Mouse (Mus musculus): ENCODE measurements at regions not wholly inside any gene's neighbourhood (a gene's known extent, or its start where the extent isn't known, plus 50 kb on each side); places are given as distances from the start of the nearest gene placed in this dataset.

DNA sequence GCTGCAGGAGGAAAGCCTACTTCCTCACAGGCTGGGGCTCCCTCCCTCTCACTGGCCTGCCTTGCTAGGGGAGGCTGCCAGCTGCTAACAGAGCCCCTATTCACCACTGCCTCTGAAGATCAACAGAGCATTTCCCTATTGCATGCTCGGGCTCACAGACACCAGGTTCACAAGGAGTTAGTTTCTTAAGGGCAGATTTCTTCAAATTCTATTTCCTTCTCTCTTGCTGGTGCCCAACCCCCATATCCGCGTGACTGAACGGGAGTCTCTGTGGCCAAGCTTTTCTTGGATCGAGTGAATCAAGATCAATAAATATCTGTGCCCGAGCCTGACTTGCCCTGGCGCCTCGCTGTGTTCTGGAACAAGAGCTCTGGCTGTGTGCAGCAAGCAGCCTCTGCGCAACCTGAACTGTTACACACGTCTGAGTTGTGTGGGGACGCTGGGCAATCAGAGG, 98.9 kb upstream of the Gdf10 start:
- no peak for TF ChIP-seq POLR2A (IDR thresholded peaks at IDR 0.05; ENCODE audit: control insufficient read depth, low read depth, low read length)
- TF ChIP-seq CTCF (IDR thresholded peaks at IDR 0.05; ENCODE audit: control insufficient read depth, insufficient read depth, insufficient replicate concordance, low read depth, low read length) = no peak
- H3K4me1 ChIP-seq (ENCODE audit: control insufficient read depth, insufficient read depth, low read length) = no peaks in the 10 kb centered on the region
- H3K27ac ChIP-seq (ENCODE audit: control insufficient read depth, insufficient read depth, low read depth, low read length) = no peak overlapping the region
- no peaks in the 10 kb centered on the region for H3K36me3 ChIP-seq (ENCODE audit: control insufficient read depth, insufficient read depth, low read length)
- no peaks in the 10 kb centered on the region for H3K27me3 ChIP-seq (ENCODE audit: control insufficient read depth, insufficient read depth, low read length)
- no peak overlapping the region for H3K4me3 ChIP-seq (ENCODE audit: control insufficient read depth, low read depth, low read length)

DNA sequence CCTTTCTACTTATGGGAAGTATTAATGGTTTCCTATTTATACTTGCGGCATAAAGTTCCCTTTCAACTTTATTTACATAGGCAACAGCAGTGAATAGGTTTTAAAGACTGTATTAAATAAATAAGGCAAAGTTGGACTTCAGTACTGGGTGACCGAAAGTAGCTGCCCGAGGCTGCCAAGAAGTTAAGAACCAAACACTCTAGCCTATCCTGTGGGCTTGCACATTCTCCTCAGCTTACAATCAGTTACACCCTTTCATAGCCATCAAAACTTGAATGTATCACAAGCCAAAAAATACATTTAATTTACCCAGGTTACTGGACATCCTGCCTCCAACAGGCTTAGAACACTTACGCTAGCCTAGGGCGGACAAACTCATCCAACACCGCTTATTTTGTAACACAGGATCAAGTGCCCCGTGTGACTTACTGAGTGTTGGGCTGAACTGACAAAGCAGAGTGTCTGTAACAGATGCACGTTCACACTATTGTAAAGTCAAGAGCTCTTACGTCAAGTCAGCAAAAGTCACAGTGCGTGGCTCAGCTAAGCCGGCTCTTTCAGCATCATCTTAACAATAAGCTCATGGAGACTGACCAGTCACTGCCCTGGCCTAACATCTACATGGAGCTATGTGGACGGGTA, 97.3 kb upstream of the Gdf10 start:
- no peaks in the 10 kb centered on the region for H3K36me3 ChIP-seq (ENCODE audit: control insufficient read depth, insufficient read depth, low read length)
- TF ChIP-seq POLR2A (IDR thresholded peaks at IDR 0.05; ENCODE audit: control insufficient read depth, low read depth, low read length) = no peak
- H3K4me1 ChIP-seq (ENCODE audit: control insufficient read depth, insufficient read depth, low read length) = no peaks in the 10 kb centered on the region
- H3K27me3 ChIP-seq (ENCODE audit: control insufficient read depth, insufficient read depth, low read length) = no peaks in the 10 kb centered on the region
- no peak overlapping the region for H3K4me3 ChIP-seq (ENCODE audit: control insufficient read depth, low read depth, low read length)
- no peak overlapping the region for H3K27ac ChIP-seq (ENCODE audit: control insufficient read depth, insufficient read depth, low read depth, low read length)

DNA sequence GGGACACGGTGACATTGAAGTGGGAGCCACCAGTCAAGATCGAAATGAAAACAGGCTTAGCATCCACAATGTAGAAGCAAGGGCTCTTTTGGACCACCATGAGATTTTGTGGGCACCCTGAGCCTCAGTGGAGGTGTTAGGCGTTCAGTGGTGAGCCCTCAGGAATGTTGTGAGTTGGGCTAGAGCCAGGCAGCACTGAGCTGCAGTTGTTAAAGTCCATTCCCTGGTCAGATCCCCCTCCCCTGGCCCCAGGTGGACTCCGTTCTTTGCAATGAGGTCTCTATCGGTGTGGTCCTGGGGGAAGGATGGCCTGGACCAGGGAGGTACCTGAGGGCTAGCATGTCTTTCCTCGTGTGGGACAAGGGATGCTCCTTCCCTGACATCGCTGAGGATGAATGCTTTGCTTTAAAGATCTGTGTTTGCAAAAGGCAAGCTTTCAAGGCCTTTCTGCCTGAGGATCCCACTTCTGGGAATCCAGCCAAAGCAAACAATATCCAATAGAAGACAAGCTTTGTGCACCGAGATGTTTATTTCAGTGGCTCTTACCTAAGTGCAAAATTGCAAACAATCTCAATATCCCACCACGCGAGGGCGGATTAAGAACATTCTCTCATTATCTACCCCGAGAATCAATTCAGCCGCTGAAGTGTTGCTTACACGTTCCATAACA, 90.6 kb upstream of the Gdf10 start:
- H3K4me3 ChIP-seq (ENCODE audit: control insufficient read depth, low read depth, low read length) = no peak overlapping the region
- H3K27me3 ChIP-seq (ENCODE audit: control insufficient read depth, insufficient read depth, low read length) = no peaks in the 10 kb centered on the region
- H3K36me3 ChIP-seq (ENCODE audit: control insufficient read depth, insufficient read depth, low read length) = no peaks in the 10 kb centered on the region
- no peaks in the 10 kb centered on the region for H3K4me1 ChIP-seq (ENCODE audit: control insufficient read depth, insufficient read depth, low read length)
- TF ChIP-seq CTCF (IDR thresholded peaks at IDR 0.05; ENCODE audit: control insufficient read depth, insufficient read depth, insufficient replicate concordance, low read depth, low read length) = no peak
- TF ChIP-seq POLR2A (IDR thresholded peaks at IDR 0.05; ENCODE audit: control insufficient read depth, low read depth, low read length) = no peak
- no peak overlapping the region for H3K27ac ChIP-seq (ENCODE audit: control insufficient read depth, insufficient read depth, low read depth, low read length)

DNA sequence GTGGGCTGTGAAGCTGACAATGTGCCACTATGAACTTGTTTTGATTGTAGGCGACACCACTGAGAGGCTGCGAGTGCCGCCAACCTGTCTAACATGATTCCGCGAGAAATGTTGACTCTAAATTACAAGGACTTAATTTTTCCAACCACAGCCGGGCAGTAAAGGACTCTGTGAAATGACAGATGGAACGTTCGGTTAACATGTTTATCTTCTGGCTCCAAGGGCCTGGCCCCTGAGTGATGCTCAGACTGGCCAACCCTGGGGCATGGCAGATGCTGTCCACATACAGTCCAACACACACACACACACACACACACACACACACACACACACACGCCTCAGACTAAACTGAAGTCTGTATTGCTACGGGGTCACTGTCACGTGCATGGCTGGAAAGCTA, 87.0 kb upstream of the Gdf10 start:
- no peak for TF ChIP-seq CTCF (IDR thresholded peaks at IDR 0.05; ENCODE audit: control insufficient read depth, insufficient read depth, insufficient replicate concordance, low read depth, low read length)
- TF ChIP-seq POLR2A (IDR thresholded peaks at IDR 0.05; ENCODE audit: control insufficient read depth, low read depth, low read length) = no peak
- Histone ChIP-seq H3K27me3 (ENCODE audit: control insufficient read depth, insufficient read depth, low read length) (no peaks in the 10 kb centered on the region), H3K4me1 (ENCODE audit: control insufficient read depth, insufficient read depth, low read length) (no peaks in the 10 kb centered on the region), H3K27ac (ENCODE audit: control insufficient read depth, insufficient read depth, low read depth, low read length) (no peak overlapping the region), H3K36me3 (ENCODE audit: control insufficient read depth, insufficient read depth, low read length) (no peaks in the 10 kb centered on the region), H3K4me3 (ENCODE audit: control insufficient read depth, low read depth, low read length) (no peak overlapping the region)

DNA sequence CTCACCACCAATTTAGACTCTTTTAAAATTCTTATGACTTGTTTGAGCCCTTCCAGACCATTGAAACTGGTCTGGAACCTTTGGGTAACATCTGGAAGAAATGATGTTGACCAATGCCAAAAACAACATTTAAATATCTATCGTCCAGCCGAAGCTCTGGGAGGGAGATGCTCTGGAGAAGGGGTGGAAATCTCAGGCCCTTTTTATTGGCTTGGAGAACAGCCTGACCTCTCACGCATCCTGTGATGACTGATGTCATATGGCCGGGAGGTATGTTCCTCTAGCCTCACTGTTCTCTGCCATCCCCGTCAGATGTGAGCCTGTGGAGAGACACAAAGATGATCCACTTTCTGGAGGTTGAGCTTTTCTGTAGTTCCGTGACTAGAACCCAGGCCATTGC, 81.6 kb upstream of the Gdf10 start:
- TF ChIP-seq POLR2A (IDR thresholded peaks at IDR 0.05; ENCODE audit: control insufficient read depth, low read depth, low read length) = no peak
- TF ChIP-seq CTCF (IDR thresholded peaks at IDR 0.05; ENCODE audit: control insufficient read depth, insufficient read depth, insufficient replicate concordance, low read depth, low read length) = no peak
- H3K4me1 ChIP-seq (ENCODE audit: control insufficient read depth, insufficient read depth, low read length) = no peaks in the 10 kb centered on the region
- no peak overlapping the region for H3K4me3 ChIP-seq (ENCODE audit: control insufficient read depth, low read depth, low read length)
- H3K27me3 ChIP-seq (ENCODE audit: control insufficient read depth, insufficient read depth, low read length) = no peaks in the 10 kb centered on the region
- no peak overlapping the region for H3K27ac ChIP-seq (ENCODE audit: control insufficient read depth, insufficient read depth, low read depth, low read length)
- no peaks in the 10 kb centered on the region for H3K36me3 ChIP-seq (ENCODE audit: control insufficient read depth, insufficient read depth, low read length)

DNA sequence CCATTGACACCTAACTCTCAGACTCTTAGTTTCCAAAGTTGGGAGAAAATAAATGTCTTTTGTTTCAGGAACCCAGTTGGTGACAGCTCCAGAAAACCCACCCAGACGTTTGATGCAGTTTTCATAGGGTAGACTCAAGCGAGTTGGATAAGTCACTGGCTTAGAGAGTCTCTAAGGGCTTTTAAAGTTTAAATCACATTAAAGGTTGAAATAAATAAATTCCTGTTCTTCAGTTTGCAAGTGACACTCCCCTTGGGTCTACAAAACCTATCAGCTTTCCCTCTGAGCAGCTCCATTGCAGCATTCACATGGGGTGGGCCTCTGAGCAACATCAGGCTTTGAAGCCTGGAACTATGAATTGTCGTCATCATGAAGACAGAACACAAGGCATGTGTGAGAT, 69.9 kb upstream of the Gdf10 start:
- Histone ChIP-seq H3K27ac (ENCODE audit: control insufficient read depth, insufficient read depth, low read depth, low read length) (no peak overlapping the region), H3K4me1 (ENCODE audit: control insufficient read depth, insufficient read depth, low read length) (no peaks in the 10 kb centered on the region), H3K36me3 (ENCODE audit: control insufficient read depth, insufficient read depth, low read length) (no peaks in the 10 kb centered on the region), H3K4me3 (ENCODE audit: control insufficient read depth, low read depth, low read length) (no peak overlapping the region), H3K27me3 (ENCODE audit: control insufficient read depth, insufficient read depth, low read length) (no peaks in the 10 kb centered on the region)
- TF ChIP-seq CTCF (IDR thresholded peaks at IDR 0.05; ENCODE audit: control insufficient read depth, insufficient read depth, insufficient replicate concordance, low read depth, low read length) (no peak), POLR2A (IDR thresholded peaks at IDR 0.05; ENCODE audit: control insufficient read depth, low read depth, low read length) (no peak)

DNA sequence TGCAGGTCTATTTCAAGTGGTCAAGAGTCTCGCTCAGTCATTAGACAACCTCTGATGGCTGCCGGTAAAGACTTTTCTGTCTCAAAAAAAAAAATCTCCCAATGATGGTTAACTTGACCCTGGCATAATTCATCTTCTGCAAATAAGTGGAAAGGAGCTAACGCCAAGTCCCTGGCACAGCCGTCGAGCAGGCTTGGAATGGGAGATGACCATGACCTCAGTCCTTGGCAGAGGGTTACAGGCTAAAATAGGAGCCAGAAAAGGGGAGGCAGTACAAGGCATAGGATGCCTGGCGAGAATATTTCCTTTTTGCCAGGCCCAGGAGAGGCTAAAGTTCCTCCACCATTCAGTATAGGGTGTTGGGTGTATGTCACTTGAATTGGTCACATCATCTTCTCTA, 69.2 kb upstream of the Gdf10 start:
- TF ChIP-seq CTCF (IDR thresholded peaks at IDR 0.05; ENCODE audit: control insufficient read depth, insufficient read depth, insufficient replicate concordance, low read depth, low read length) (no peak), POLR2A (IDR thresholded peaks at IDR 0.05; ENCODE audit: control insufficient read depth, low read depth, low read length) (no peak)
- Histone ChIP-seq H3K27me3 (ENCODE audit: control insufficient read depth, insufficient read depth, low read length) (no peaks in the 10 kb centered on the region), H3K27ac (ENCODE audit: control insufficient read depth, insufficient read depth, low read depth, low read length) (no peak overlapping the region)

More for the DNA sequence above, 69.2 kb upstream of the Gdf10 start:
- Histone ChIP-seq H3K4me1 (ENCODE audit: control insufficient read depth, insufficient read depth, low read length) (no peaks in the 10 kb centered on the region), H3K36me3 (ENCODE audit: control insufficient read depth, insufficient read depth, low read length) (no peaks in the 10 kb centered on the region), H3K4me3 (ENCODE audit: control insufficient read depth, low read depth, low read length) (no peak overlapping the region)

Measured in testis, adult 2 months (tissue).